Mouse (Mus musculus) cerebellum, postnatal 14 days (tissue): Measurements from ENCODE around the gene Slc30a2.
A peak's percentile ranks its signal among the peaks of the same experiment; 100 is the strongest.

Experiments used
- DNase-seq, 2 experiments: peaks; one replicate each; pipeline ENCODE4 v3.0.0; 2021; ENCODE audit warnings: mixed read lengths in 2 of 2

The Slc30a2 gene

DNA sequence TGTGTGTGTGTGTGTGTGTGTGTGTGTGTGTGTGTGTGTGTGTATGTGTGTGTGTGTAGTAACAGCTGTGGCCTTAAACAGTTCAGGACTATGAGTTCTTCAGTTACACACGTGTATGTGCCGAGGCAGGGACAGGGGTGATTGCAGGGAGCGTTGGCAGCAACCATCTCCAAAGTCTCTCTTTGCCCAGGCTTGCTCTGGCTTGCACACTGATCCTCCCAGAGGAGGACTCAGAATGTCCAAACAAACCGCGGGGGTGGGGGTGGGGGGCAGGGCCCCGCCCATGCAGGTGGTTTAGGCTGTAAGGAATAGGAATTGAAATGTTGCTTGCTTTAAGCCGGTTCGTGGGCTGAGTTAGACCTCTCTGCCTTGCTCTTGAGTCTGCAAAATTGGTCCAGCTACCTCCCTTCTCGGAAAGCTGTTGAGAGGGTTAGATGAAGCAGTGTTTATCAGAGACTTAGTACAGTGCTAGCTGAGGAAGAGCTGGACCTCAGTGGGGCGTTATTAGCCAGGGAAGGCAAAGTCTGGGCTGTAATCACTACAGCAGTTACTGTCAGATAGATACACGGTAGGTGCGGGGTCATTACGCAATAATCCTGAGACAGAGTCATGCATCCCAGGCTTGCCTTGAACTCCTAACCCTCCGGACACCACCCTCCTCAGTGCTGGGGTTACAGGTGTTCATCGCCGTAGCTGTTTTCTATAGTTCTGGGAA is 59.0 kb downstream of the Slc30a2 start:
- DNase-seq = no peak

DNA sequence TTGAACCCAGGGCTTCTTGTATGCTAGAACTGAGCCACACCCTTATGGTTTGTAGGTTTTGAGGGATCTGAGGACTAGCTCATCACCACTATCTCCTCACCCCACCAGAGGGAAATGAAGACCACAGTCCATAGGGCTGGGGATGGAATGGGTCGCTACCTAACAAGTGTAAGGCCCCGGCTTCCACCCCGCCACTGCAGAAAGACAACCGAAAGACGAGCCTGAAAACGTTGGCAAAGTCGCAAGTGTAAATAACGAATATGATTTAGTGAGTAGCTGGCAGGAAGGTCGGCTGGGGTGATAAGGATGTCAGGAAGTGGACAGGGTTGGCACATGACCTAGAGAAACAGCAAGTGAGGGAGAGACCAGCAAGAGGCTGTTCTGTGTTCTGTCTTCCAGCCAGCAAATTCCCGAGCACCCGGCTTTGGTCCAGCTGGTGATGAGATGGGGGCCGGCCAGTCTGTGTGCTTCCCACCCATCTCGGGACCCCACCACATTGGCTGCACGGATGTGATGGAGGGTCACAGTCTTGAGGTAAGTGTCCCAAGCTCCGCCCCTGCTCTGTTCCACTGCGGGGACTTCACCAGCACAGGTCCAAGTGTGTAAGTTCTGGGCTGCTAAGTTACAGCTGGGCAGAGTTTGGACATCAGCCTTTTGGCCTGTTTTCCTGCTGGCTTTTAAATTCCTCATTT is 59.7 kb downstream of the Slc30a2 start:
- peak; percentile 60 to 69 for DNase-seq

DNA sequence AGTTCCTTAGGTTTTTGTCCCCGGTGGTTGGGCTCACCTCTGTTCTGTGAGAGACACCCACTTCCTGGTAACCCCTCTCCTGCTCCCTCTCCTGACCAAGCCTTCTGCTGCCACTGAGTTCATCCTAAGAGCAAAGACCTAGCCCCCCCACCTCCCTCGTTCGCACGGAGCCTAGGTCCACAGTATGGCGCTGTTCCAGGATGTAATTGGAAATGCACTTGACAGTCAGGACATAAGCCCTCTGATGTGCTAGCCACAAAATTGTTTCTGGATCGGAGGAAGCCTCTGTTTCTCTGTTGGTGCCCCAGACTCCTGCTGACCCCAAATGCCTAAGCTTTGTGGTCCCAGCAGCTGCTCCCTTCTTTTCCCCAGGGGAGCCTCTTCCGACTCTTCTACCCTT is 60.7 kb downstream of the Slc30a2 start:
- DNase-seq = peak in 1 of 2 experiments; percentile 31
